Mouse (Mus musculus): ENCODE measurements around the gene Dab2ip. TPM values are rescaled to one million over a fixed set of nuclear protein-coding genes. Genes with fewer than 3 reads are reported as not detected.

The Dab2ip gene
- 9.3 and 14.0 TPM in 2 replicates for polyA plus RNA-seq (2012; ENCODE audit: low replicate concordance)

DNA sequence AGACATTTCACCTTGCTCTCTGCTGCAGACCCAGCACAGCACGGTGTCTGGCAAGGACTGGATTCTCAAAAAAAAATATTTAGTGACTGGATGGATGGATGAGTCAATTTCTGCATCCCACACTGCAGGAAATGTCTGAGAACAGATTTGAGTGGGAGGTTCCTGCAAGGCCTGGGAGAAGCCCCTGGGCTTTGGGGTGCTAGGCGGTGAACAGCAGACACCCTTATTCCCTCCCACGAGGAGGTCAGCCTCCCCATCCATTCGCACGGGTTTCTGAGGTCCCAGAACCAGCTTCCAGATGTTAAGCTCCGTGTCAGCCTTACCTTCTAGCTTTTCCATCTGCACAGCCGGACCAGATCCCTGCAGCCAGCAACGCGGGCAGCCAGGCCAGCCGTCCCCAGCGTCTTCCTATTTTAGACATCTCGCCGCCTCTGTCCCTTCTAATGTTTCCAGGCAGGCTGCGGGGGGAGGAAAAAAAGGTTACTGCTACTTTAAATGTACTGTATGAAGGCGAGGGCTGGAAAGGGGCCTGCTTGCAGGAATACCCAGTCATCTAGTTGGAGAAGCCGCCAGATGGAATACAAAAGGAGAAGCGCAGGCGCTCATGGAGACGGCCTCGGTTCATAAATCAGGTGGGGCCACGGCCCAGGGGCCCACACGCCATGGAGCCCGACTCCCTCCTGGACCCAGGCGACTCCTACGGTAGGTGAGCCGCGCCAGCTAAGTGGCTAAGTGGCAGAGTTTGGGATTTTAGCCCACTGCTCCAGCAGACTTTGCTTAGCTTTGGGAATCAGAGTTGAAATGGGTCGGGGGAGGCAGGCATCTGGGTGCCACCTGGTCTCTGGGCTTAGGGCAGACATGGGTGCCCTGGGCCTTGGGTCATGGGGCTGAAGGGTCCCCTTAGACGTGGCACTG, at the start of gene Dab2ip:
Gene Dab2ip, plus strand, starts transcription at position 356 of the 915 bp plus-strand sequence.

Other genes with a start within 250 kb of the Dab2ip start
- gene Stom, start 221.3 kb upstream of the Dab2ip start, polyA plus RNA-seq (2012; ENCODE audit: low replicate concordance) = 69.9 and 194 TPM in 2 replicates
- gene 4930568D16Rik, start 190.5 kb upstream of the Dab2ip start, polyA plus RNA-seq (2012; ENCODE audit: low replicate concordance) = not detected in 2 replicates
- not detected in 2 replicates for gene 4930402F06Rik, start 161.1 kb upstream of the Dab2ip start, polyA plus RNA-seq (2012; ENCODE audit: low replicate concordance)
- gene Ggta1, start 95.0 kb upstream of the Dab2ip start, polyA plus RNA-seq (2012; ENCODE audit: low replicate concordance) = 6.5 and 6.8 TPM in 2 replicates